Mouse (Mus musculus): ENCODE data around the gene Grasp.

GRCm38 (mm10) chr15:101203673-101204072 lies 20.3 kb upstream of the Grasp start:
- no peak for TF ChIP-seq CTCF (IDR thresholded peaks at IDR 0.05; ENCODE audit: low read depth, low read length)
- no peak for TF ChIP-seq POLR2A (IDR thresholded peaks at IDR 0.05; ENCODE audit: extremely low read depth, insufficient read depth, low read length)

All from liver, adult 2 months (tissue).